Mouse (Mus musculus) kidney, embryonic 14.5 days (tissue): ENCODE results near the gene Mylip. TPM values are rescaled to one million over a fixed set of nuclear protein-coding genes. Genes with fewer than 3 reads are reported as not detected.

ENCODE experiments used
- ATAC-seq: fragments of 200-750 bp; cut with Nextera tagmentation; 2 replicates; pipeline ENCODE4 v1.8.0; 2017; ENCODE audit warnings: moderate number of reproducible peaks, mild to moderate bottlenecking, moderate TSS enrichment, moderate library complexity; ENCODE audit not compliant: low FRiP score, low TSS enrichment
- H3K27ac ChIP-seq: fragments of 300-500 bp; sonication (generic); 2 replicates; pipeline ENCODE4 v1.5.1; 2014; ENCODE audit warnings: low read depth, mild to moderate bottlenecking, low read length, moderate library complexity, mixed read lengths
- H3K27me3 ChIP-seq: fragments of 300-500 bp; sonication (generic); 2 replicates; pipeline ENCODE4 v1.6.1; 2014; ENCODE audit warnings: mild to moderate bottlenecking, low read length; ENCODE audit not compliant: control insufficient read depth, insufficient read depth
- H3K36me3 ChIP-seq: fragments of 300-500 bp; sonication (generic); 2 replicates; pipeline ENCODE4 v1.6.1; 2014; ENCODE audit warnings: low read length, mixed read lengths; ENCODE audit not compliant: control insufficient read depth, insufficient read depth
- H3K4me1 ChIP-seq: fragments of 300-500 bp; sonication (generic); 2 replicates; pipeline ENCODE4 v1.6.1; 2014; ENCODE audit warnings: low read length, mixed read lengths; ENCODE audit not compliant: control insufficient read depth, insufficient read depth
- H3K4me2 ChIP-seq: fragments of 300-500 bp; sonication (generic); replicated peaks from 2 replicates; pipeline ENCODE4 v1.6.1; 2014; ENCODE audit warnings: low read depth, mild to moderate bottlenecking, low read length
- H3K4me3 ChIP-seq: fragments of 300-500 bp; sonication (generic); 2 replicates; pipeline ENCODE4 v1.5.1; 2014; ENCODE audit warnings: mild to moderate bottlenecking, low read length
- H3K9ac ChIP-seq: fragments of 300-500 bp; sonication (generic); 2 replicates; pipeline ENCODE4 v1.6.1; 2014; ENCODE audit warnings: low read depth, mild to moderate bottlenecking, low read length, moderate library complexity
- H3K9me3 ChIP-seq: fragments of 300-500 bp; sonication (generic); 2 replicates; pipeline ENCODE4 v1.6.1; 2016; ENCODE audit warnings: low read length; ENCODE audit not compliant: control insufficient read depth
- WGBS: fragments of 180-500 bp; shearing (Covaris S2); extraction: QIAGEN DNeasy Blood & Tissue Kit; methylation state at CpG from one replicate; pipeline ENCODE4 v1.1.7; 2014; 5-methylcytosine and 5-hydroxymethylcytosine counted together
- polyA plus RNA-seq: library from polyadenylated mRNA; unstranded; fragments of >200 nt; fragmentation: Nextera tagmentation; extraction: Ambion mirVana; gene quantifications from 2 replicates; pipeline ENCODE4 v1.2.1, GENCODE M21; 2014

The Mylip gene
- polyA plus RNA-seq, 1 experiment from 2014 or later, result 7.7 TPM

GRCm38 (mm10) chr13:45387231-45387630 is 2.3 kb upstream of the Mylip start:
- Histone ChIP-seq H3K9ac (no peak overlapping the region), H3K27me3 (no peaks in the 10 kb centered on the region), H3K36me3 (no peaks in the 10 kb centered on the region), H3K9me3 (0 out of 2 replicates have a peak, but pooled peaks cover 2% of the 10 kb centered on the region), H3K4me3 (no peak overlapping the region), H3K4me2 (no peak overlapping the region), H3K4me1 (peaks cover 13% of the 10 kb centered on the region; the same call in 1 of the 2 replicates), H3K27ac (no peak overlapping the region)
- WGBS, result 96% methylated on average over 4 of the region's 4 CpGs
- no peak for ATAC-seq

GRCm38 (mm10) chr13:45388254-45388805 is 1.2 kb upstream of the Mylip start:
- Histone ChIP-seq H3K9me3 (0 out of 2 replicates have a peak, but pooled peaks cover 2% of the 10 kb centered on the region), H3K4me1 (peaks cover 24% of the 10 kb centered on the region), H3K27me3 (no peaks in the 10 kb centered on the region), H3K4me2 (no peak overlapping the region), H3K4me3 (no peak overlapping the region), H3K36me3 (0 out of 2 replicates have a peak, but pooled peaks cover 3% of the 10 kb centered on the region), H3K27ac (no peak overlapping the region), H3K9ac (no peak overlapping the region)
- WGBS, result 77% methylated on average over 16 of the region's 16 CpGs
- ATAC-seq, result no peak

- H3K9me3 ChIP-seq, result 0 out of 2 replicates have a peak, but pooled peaks cover 2% of the 10 kb centered on the region
- peak overlapping the region; percentile 89 for H3K4me3 ChIP-seq
- H3K9ac ChIP-seq, result no peak overlapping the region
These were observed 653 bp upstream of the Mylip start for GRCm38 (mm10) chr13:45388889-45389288.

GRCm38 (mm10) chr13:45390312-45390961 is 895 bp downstream of the Mylip start:
- H3K4me1 ChIP-seq, result peaks cover 41% of the 10 kb centered on the region
- H3K4me3 ChIP-seq, result peak overlapping the region; percentile 89
- H3K27me3 ChIP-seq, result no peaks in the 10 kb centered on the region
- peak overlapping the region; percentile 75 for H3K9ac ChIP-seq
- ATAC-seq, result no peak
- H3K9me3 ChIP-seq, result 0 out of 2 replicates have a peak, but pooled peaks cover 2% of the 10 kb centered on the region
- under 1% methylated on average over 25 of the region's 25 CpGs for WGBS
- 0 out of 2 replicates have a peak, but pooled peaks cover 3% of the 10 kb centered on the region for H3K36me3 ChIP-seq
- H3K4me2 ChIP-seq, result peak overlapping the region; percentile 87
- peak overlapping the region; percentile 12; the same call in 1 of the 2 replicates for H3K27ac ChIP-seq

More at GRCm38 (mm10) chr13:45388889-45389288, 653 bp upstream of the Mylip start:
- ATAC-seq, result no peak
- Histone ChIP-seq H3K27ac (no peak overlapping the region), H3K36me3 (0 out of 2 replicates have a peak, but pooled peaks cover 3% of the 10 kb centered on the region), H3K4me1 (peaks cover 27% of the 10 kb centered on the region), H3K4me2 (peak overlapping the region; percentile 87), H3K27me3 (no peaks in the 10 kb centered on the region)
- WGBS, result 33% methylated on average over 4 of the region's 4 CpGs

- H3K9me3 ChIP-seq, result no peaks in the 10 kb centered on the region
- H3K4me1 ChIP-seq, result peaks cover 42% of the 10 kb centered on the region
- WGBS, result 5% methylated on average over 19 of the region's 19 CpGs
- H3K9ac ChIP-seq, result peak overlapping the region; percentile 75; the same call in 1 of the 2 replicates
- H3K4me2 ChIP-seq, result peak overlapping the region; percentile 87
- peak overlapping the region; percentile 12; the same call in 1 of the 2 replicates for H3K27ac ChIP-seq
- peak; percentile 62; the same call in 1 of the 2 replicates for ATAC-seq
- H3K4me3 ChIP-seq, result peak overlapping the region; percentile 89
- H3K27me3 ChIP-seq, result no peaks in the 10 kb centered on the region
- 0 out of 2 replicates have a peak, but pooled peaks cover 3% of the 10 kb centered on the region for H3K36me3 ChIP-seq
These were observed 1.7 kb downstream of the Mylip start for GRCm38 (mm10) chr13:45390962-45391853.

GRCm38 (mm10) chr13:45391854-45392454 is 2.4 kb downstream of the Mylip start:
- 20% methylated on average over 9 of the region's 9 CpGs for WGBS

GRCm38 (mm10) chr13:45394221-45394768 is 4.8 kb downstream of the Mylip start:
- Histone ChIP-seq H3K4me1 (peaks cover 54% of the 10 kb centered on the region), H3K9ac (no peak overlapping the region), H3K4me2 (no peak overlapping the region), H3K36me3 (0 out of 2 replicates have a peak, but pooled peaks cover 3% of the 10 kb centered on the region), H3K27ac (no peak overlapping the region), H3K4me3 (no peak overlapping the region), H3K27me3 (no peaks in the 10 kb centered on the region), H3K9me3 (no peaks in the 10 kb centered on the region)
- 72% methylated on average over 8 of the region's 8 CpGs for WGBS
- no peak for ATAC-seq

More at GRCm38 (mm10) chr13:45391854-45392454, 2.4 kb downstream of the Mylip start:
- Histone ChIP-seq H3K4me3 (peak overlapping the region; percentile 89; the same call in 1 of the 2 replicates), H3K4me1 (peaks cover 48% of the 10 kb centered on the region), H3K27me3 (no peaks in the 10 kb centered on the region), H3K27ac (peak overlapping the region; percentile 18; the same call in 1 of the 2 replicates), H3K9me3 (no peaks in the 10 kb centered on the region), H3K9ac (no peak overlapping the region), H3K4me2 (peak overlapping the region; percentile 87), H3K36me3 (0 out of 2 replicates have a peak, but pooled peaks cover 3% of the 10 kb centered on the region)
- ATAC-seq, result no peak

- Histone ChIP-seq H3K9me3 (no peaks in the 10 kb centered on the region), H3K9ac (no peak overlapping the region), H3K4me3 (no peak overlapping the region), H3K27ac (no peak overlapping the region), H3K4me1 (peaks cover 59% of the 10 kb centered on the region), H3K4me2 (no peak overlapping the region), H3K36me3 (0 out of 2 replicates have a peak, but pooled peaks cover 3% of the 10 kb centered on the region), H3K27me3 (no peaks in the 10 kb centered on the region)
- no peak for ATAC-seq
- WGBS, result 78% methylated on average over 8 of the region's 8 CpGs
These were observed 7.2 kb downstream of the Mylip start for GRCm38 (mm10) chr13:45396724-45397123.
